Mouse (Mus musculus): ENCODE measurements around the gene Mageb18.

DNA sequence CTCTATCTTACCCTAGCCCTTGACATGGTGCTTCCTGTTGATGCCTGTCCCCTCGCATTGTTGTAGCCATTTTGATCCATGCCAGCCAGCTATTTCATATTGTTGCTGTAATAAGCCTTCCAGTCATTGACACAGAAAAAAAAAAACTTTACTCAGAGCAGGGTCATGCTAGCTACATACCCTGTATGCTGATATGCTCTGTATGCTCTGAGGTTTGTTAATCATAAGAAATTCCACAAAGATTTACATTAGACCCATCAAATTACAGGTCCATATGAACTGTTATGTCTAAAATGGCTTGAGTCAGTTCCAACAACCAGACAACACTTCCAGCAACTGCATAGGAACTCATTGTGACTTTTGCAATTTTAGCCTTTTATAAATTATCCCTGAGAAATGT is 71.5 kb downstream of the Mageb18 start:
- no peak for TF ChIP-seq CTCF (IDR thresholded peaks at IDR 0.05; ENCODE audit: low read depth)
- TF ChIP-seq EP300 (IDR thresholded peaks at IDR 0.05; ENCODE audit: low read depth): no peak

Data from liver, postnatal 0 days (tissue).